Mouse (Mus musculus) hindbrain, embryonic 13.5 days (tissue): ENCODE results near the gene Nktr. TPM values are rescaled to one million over a fixed set of nuclear protein-coding genes. Genes with fewer than 3 reads are reported as not detected.
A peak's percentile ranks its signal among the peaks of the same experiment; 100 is the strongest.

Source experiments
- ATAC-seq: fragments of 200-750 bp; cut with Nextera tagmentation; 2 replicates; pipeline ENCODE4 v1.8.0; 2017; ENCODE audit warnings: moderate TSS enrichment; ENCODE audit not compliant: low FRiP score
- H3K27ac ChIP-seq: fragments of 300-500 bp; sonication (generic); 2 replicates; pipeline ENCODE4 v1.5.1; 2015; ENCODE audit warnings: inconsistent platforms, mild to moderate bottlenecking, moderate library complexity
- H3K27me3 ChIP-seq: fragments of 300-500 bp; sonication (generic); 2 replicates; pipeline ENCODE4 v1.6.1; 2015; ENCODE audit warnings: mild to moderate bottlenecking, inconsistent platforms
- H3K36me3 ChIP-seq: fragments of 300-500 bp; sonication (generic); 2 replicates; pipeline ENCODE4 v1.6.1; 2015; ENCODE audit warnings: mild to moderate bottlenecking, inconsistent platforms
- H3K4me1 ChIP-seq: fragments of 300-500 bp; sonication (generic); replicated peaks from 2 replicates; pipeline ENCODE4 v1.6.1; 2015; ENCODE audit warnings: inconsistent platforms
- H3K4me2 ChIP-seq: fragments of 300-500 bp; sonication (generic); 2 replicates; pipeline ENCODE4 v1.6.1; 2015; ENCODE audit warnings: inconsistent platforms, mild to moderate bottlenecking, moderate library complexity
- H3K4me3 ChIP-seq: fragments of 300-500 bp; sonication (generic); 2 replicates; pipeline ENCODE4 v1.5.1; 2015; ENCODE audit warnings: mild to moderate bottlenecking, inconsistent platforms
- H3K9ac ChIP-seq: fragments of 300-500 bp; sonication (generic); 2 replicates; pipeline ENCODE4 v1.6.1; 2015; ENCODE audit warnings: mild to moderate bottlenecking, inconsistent platforms
- H3K9me3 ChIP-seq: fragments of 300-500 bp; sonication (generic); 2 replicates; pipeline ENCODE4 v1.6.1; 2016; ENCODE audit warnings: inconsistent platforms
- WGBS: fragments of 180-500 bp; shearing (Covaris S2); methylation state at CpG from one replicate; pipeline ENCODE4 v1.1.7; 2015; 5-methylcytosine and 5-hydroxymethylcytosine counted together
- polyA plus RNA-seq: library from polyadenylated mRNA; unstranded; fragments of >200 nt; fragmentation: Nextera tagmentation; extraction: Ambion mirVana; gene quantifications from 2 replicates; pipeline ENCODE4 v1.2.1, GENCODE M21; 2015

The Nktr gene
- polyA plus RNA-seq, 1 experiment from 2014 or later = 67.4 TPM

GRCm38 (mm10) chr9:121708506-121709486 lies 10.2 kb upstream of the Nktr start:
- Histone ChIP-seq H3K9ac (0 out of 2 replicates have a peak overlapping the region, but pooled peaks have one; percentile 8), H3K27ac (no peak overlapping the region), H3K36me3 (peaks cover 15% of the 10 kb centered on the region), H3K4me3 (no peak overlapping the region), H3K4me2 (no peak overlapping the region), H3K27me3 (0 out of 2 replicates have a peak, but pooled peaks cover 4% of the 10 kb centered on the region), H3K4me1 (peaks cover 40% of the 10 kb centered on the region), H3K9me3 (no peaks in the 10 kb centered on the region)
- ATAC-seq = no peak
- 75% methylated on average over 7 of the region's 7 CpGs for WGBS

- H3K4me3 ChIP-seq = peak within 1 kb of the TSS; percentile 91
- no peaks in the 10 kb centered on the region for H3K9me3 ChIP-seq
- ATAC-seq = peak; percentile 98
- H3K27me3 ChIP-seq = 0 out of 2 replicates have a peak, but pooled peaks cover 4% of the 10 kb centered on the region
- peaks cover 33% of the 10 kb centered on the region for H3K4me1 ChIP-seq
- H3K27ac ChIP-seq = peak within 1 kb of the TSS; percentile 97
- H3K9ac ChIP-seq = peak within 1 kb of the TSS; percentile 94
- H3K4me2 ChIP-seq = peak within 1 kb of the TSS; percentile 85
- 4% methylated on average over 37 of the region's 37 CpGs for WGBS
- peaks cover 17% of the 10 kb centered on the region for H3K36me3 ChIP-seq
Measured at GRCm38 (mm10) chr9:121709898-121710583, 8.9 kb upstream of the Nktr start, which contains the start of gene Ss18l2. Gene Ss18l2 (plus strand): TSS chr9:121710329.

GRCm38 (mm10) chr9:121710584-121710975 lies 8.4 kb upstream of the Nktr start:
- peak; percentile 46 for ATAC-seq
- Histone ChIP-seq H3K4me3 (peak overlapping the region; percentile 91), H3K4me1 (peaks cover 28% of the 10 kb centered on the region), H3K27ac (peak overlapping the region; percentile 97), H3K9ac (peak overlapping the region; percentile 94), H3K27me3 (0 out of 2 replicates have a peak, but pooled peaks cover 4% of the 10 kb centered on the region), H3K9me3 (no peaks in the 10 kb centered on the region), H3K4me2 (peak overlapping the region; percentile 85), H3K36me3 (peaks cover 17% of the 10 kb centered on the region)
- WGBS = under 1% methylated on average over 18 of the region's 18 CpGs

- Histone ChIP-seq H3K4me1 (peaks cover 28% of the 10 kb centered on the region), H3K27me3 (no peaks in the 10 kb centered on the region), H3K4me2 (no peak overlapping the region), H3K9ac (no peak overlapping the region), H3K36me3 (peaks cover 24% of the 10 kb centered on the region), H3K4me3 (no peak overlapping the region), H3K9me3 (no peaks in the 10 kb centered on the region), H3K27ac (no peak overlapping the region)
- WGBS = 80% methylated on average over 2 of the region's 2 CpGs
- ATAC-seq = no peak
Measured at GRCm38 (mm10) chr9:121717048-121717447, 1.9 kb upstream of the Nktr start.

GRCm38 (mm10) chr9:121718070-121718705 lies 781 bp upstream of the Nktr start:
- Histone ChIP-seq H3K4me1 (peaks cover 23% of the 10 kb centered on the region), H3K36me3 (peaks cover 15% of the 10 kb centered on the region), H3K4me3 (peak overlapping the region; percentile 91), H3K27ac (peak overlapping the region; percentile 97), H3K9ac (peak overlapping the region; percentile 96), H3K9me3 (no peaks in the 10 kb centered on the region), H3K4me2 (peak overlapping the region; percentile 59), H3K27me3 (no peaks in the 10 kb centered on the region)
- peak; percentile 30 for ATAC-seq
- 67% methylated on average over 15 of the region's 15 CpGs for WGBS

- H3K9ac ChIP-seq = peak overlapping the region; percentile 96
- peak; percentile 69 for ATAC-seq
- 0 out of 2 replicates have a peak, but pooled peaks cover 7% of the 10 kb centered on the region for H3K36me3 ChIP-seq
- H3K27ac ChIP-seq = peak overlapping the region; percentile 97
- H3K4me3 ChIP-seq = peak overlapping the region; percentile 91
- peak overlapping the region; percentile 95 for H3K4me2 ChIP-seq
- H3K27me3 ChIP-seq = no peaks in the 10 kb centered on the region
- H3K9me3 ChIP-seq = no peaks in the 10 kb centered on the region
- peaks cover 25% of the 10 kb centered on the region for H3K4me1 ChIP-seq
- under 1% methylated on average over 63 of the region's 87 CpGs for WGBS
Measured at GRCm38 (mm10) chr9:121719347-121720331, 670 bp downstream of the Nktr start.

- no peaks in the 10 kb centered on the region for H3K9me3 ChIP-seq
- H3K9ac ChIP-seq = no peak overlapping the region
- peaks cover 47% of the 10 kb centered on the region for H3K36me3 ChIP-seq
- no peaks in the 10 kb centered on the region for H3K27me3 ChIP-seq
- no peaks in the 10 kb centered on the region for H3K4me1 ChIP-seq
- WGBS = 90% methylated on average over 6 of the region's 6 CpGs
- no peak overlapping the region for H3K4me2 ChIP-seq
- ATAC-seq = no peak
- H3K4me3 ChIP-seq = no peak overlapping the region
- no peak overlapping the region for H3K27ac ChIP-seq
Measured at GRCm38 (mm10) chr9:121740490-121740889, 21.5 kb downstream of the Nktr start.

GRCm38 (mm10) chr9:121741168-121741567 lies 22.2 kb downstream of the Nktr start:
- Histone ChIP-seq H3K27me3 (no peaks in the 10 kb centered on the region), H3K9me3 (no peaks in the 10 kb centered on the region), H3K9ac (no peak overlapping the region), H3K27ac (no peak overlapping the region), H3K4me1 (no peaks in the 10 kb centered on the region), H3K4me2 (no peak overlapping the region), H3K4me3 (no peak overlapping the region), H3K36me3 (peaks cover 52% of the 10 kb centered on the region)
- WGBS = 96% methylated on average over 3 of the region's 3 CpGs
- ATAC-seq = no peak

- ATAC-seq = no peak
- no peak overlapping the region for H3K4me3 ChIP-seq
- H3K36me3 ChIP-seq = peaks cover 81% of the 10 kb centered on the region
- H3K27ac ChIP-seq = no peak overlapping the region
- no peaks in the 10 kb centered on the region for H3K4me1 ChIP-seq
- H3K9me3 ChIP-seq = no peaks in the 10 kb centered on the region
- no peak overlapping the region for H3K4me2 ChIP-seq
- 93% methylated on average over 8 of the region's 8 CpGs for WGBS
- H3K27me3 ChIP-seq = no peaks in the 10 kb centered on the region
- no peak overlapping the region for H3K9ac ChIP-seq
Measured at GRCm38 (mm10) chr9:121744051-121744450, 25.1 kb downstream of the Nktr start.

- no peak overlapping the region for H3K9ac ChIP-seq
- H3K4me3 ChIP-seq = no peak overlapping the region
- no peak for ATAC-seq
- no peak overlapping the region for H3K4me2 ChIP-seq
- H3K36me3 ChIP-seq = peaks cover 82% of the 10 kb centered on the region
- peaks cover 5% of the 10 kb centered on the region for H3K4me1 ChIP-seq
- H3K27me3 ChIP-seq = no peaks in the 10 kb centered on the region
- H3K27ac ChIP-seq = no peak overlapping the region
- WGBS = 95% methylated on average over 9 of the region's 9 CpGs
- H3K9me3 ChIP-seq = no peaks in the 10 kb centered on the region
Measured at GRCm38 (mm10) chr9:121752774-121753173, 33.8 kb downstream of the Nktr start.

GRCm38 (mm10) chr9:121754624-121755023 lies 35.7 kb downstream of the Nktr start:
- Histone ChIP-seq H3K4me1 (peaks cover 19% of the 10 kb centered on the region), H3K9me3 (no peaks in the 10 kb centered on the region), H3K36me3 (peaks cover 63% of the 10 kb centered on the region), H3K9ac (no peak overlapping the region), H3K4me3 (no peak overlapping the region), H3K27ac (no peak overlapping the region), H3K27me3 (no peaks in the 10 kb centered on the region), H3K4me2 (no peak overlapping the region)
- no peak for ATAC-seq
- WGBS = 93% methylated on average over 3 of the region's 3 CpGs
